In the genomic region with DNA sequence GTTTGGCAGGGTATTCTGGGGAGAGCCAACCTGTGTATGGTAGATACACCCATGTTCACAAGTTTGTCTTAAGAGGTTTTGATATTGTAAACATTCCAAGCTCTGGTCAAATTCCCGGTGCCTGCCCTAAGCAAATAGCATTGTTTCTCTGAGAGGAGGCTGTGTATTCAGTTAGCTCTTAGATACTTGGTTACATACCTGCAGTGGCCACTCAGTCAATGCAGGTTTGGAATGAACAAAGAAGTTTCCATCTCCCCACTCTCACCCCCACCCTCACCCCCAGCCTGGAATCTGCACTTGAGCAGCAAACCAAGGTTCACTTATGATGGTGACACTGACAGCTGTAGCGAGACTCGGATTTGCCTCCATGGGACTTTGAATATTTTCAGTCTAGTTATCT, we compare ENCODE assay signal across 21 mouse cellular contexts. TPM values are rescaled to one million over a fixed set of nuclear protein-coding genes. Genes with fewer than 3 reads are reported as not detected.
"Had no signal": no experiment of that assay in that cellular context is flagged by ENCODE, and none has a peak within 500 bp of the region (broad histone marks: within the 10 kb centered on the region; RNA-seq: fewer than 3 reads in every experiment).

No protein-coding gene starts in this region.

- H3K4me1 ChIP-seq: kidney, embryonic 15.5 days; limb, embryonic 12.5 days; limb, embryonic 15.5 days; liver, embryonic 12.5 days; liver, embryonic 15.5 days; megakaryocyte, embryonic 14.5 days; midbrain, embryonic 13.5 days had no signal

- H3K4me3 ChIP-seq: kidney, embryonic 15.5 days; left cerebral cortex, adult 2 months; limb, embryonic 12.5 days; limb, embryonic 15.5 days; liver, embryonic 12.5 days; liver, embryonic 15.5 days; megakaryocyte, embryonic 14.5 days; midbrain, embryonic 10.5 days; midbrain, embryonic 13.5 days; myocyte; neural tube, embryonic 13.5 days had no signal

- DNase-seq: kidney, adult 8-10 months; kidney, postnatal 10 days; kidney, postnatal 36 days; layer of hippocampus, postnatal 36 days; left cerebral cortex, postnatal 4 days; retina, postnatal 1 day; thymus, adult 18-20 months; thymus, postnatal 36 days had no signal

- H3K9me3 ChIP-seq: kidney, embryonic 15.5 days; limb, embryonic 12.5 days; limb, embryonic 15.5 days; liver, embryonic 12.5 days; liver, embryonic 15.5 days; megakaryocyte, embryonic 14.5 days; midbrain, embryonic 10.5 days; midbrain, embryonic 13.5 days; neural tube, embryonic 13.5 days had no signal

- H3K27ac ChIP-seq: kidney, embryonic 15.5 days; left cerebral cortex, adult 2 months; limb, embryonic 12.5 days; limb, embryonic 15.5 days; liver, embryonic 12.5 days; liver, embryonic 15.5 days; midbrain, embryonic 10.5 days; midbrain, embryonic 13.5 days; neural tube, embryonic 13.5 days had no signal

- H3K9ac ChIP-seq: kidney, embryonic 15.5 days; limb, embryonic 12.5 days; limb, embryonic 15.5 days; liver, embryonic 12.5 days; liver, embryonic 15.5 days; midbrain, embryonic 13.5 days; neural tube, embryonic 13.5 days had no signal

- ATAC-seq: intestine, postnatal 0 days; liver, embryonic 12.5 days; midbrain, embryonic 13.5 days; midbrain, embryonic 16.5 days had no signal

- H3K27me3 ChIP-seq: limb, embryonic 15.5 days; neural tube, embryonic 13.5 days had no signal

- H3K4me2 ChIP-seq: kidney, embryonic 15.5 days; limb, embryonic 12.5 days; limb, embryonic 15.5 days; liver, embryonic 12.5 days; liver, embryonic 15.5 days; midbrain, embryonic 13.5 days; neural tube, embryonic 13.5 days had no signal

- H3K36me3 ChIP-seq: kidney, embryonic 15.5 days; limb, embryonic 12.5 days; limb, embryonic 15.5 days; liver, embryonic 12.5 days; liver, embryonic 15.5 days; midbrain, embryonic 10.5 days; midbrain, embryonic 13.5 days; neural tube, embryonic 13.5 days had no signal

RNA-seq across cellular contexts. Expression of a gene that starts 52.5 kb away (rescaled TPM):
- polyA plus RNA-seq: myocyte had no signal
